Mouse (Mus musculus) forebrain, embryonic 16.5 days (tissue): ENCODE data around the gene Fgd1. TPM values are rescaled to one million over a fixed set of nuclear protein-coding genes. Genes with fewer than 3 reads are reported as not detected.

Source experiments
- ATAC-seq: fragments of 200-750 bp; cut with Nextera tagmentation; 2 replicates; pipeline ENCODE4 v1.8.0; 2017; ENCODE audit warnings: mild to moderate bottlenecking, moderate library complexity
- H3K27ac ChIP-seq: fragments of 300-500 bp; sonication (generic); 2 replicates; pipeline ENCODE4 v1.5.1; 2014; ENCODE audit warnings: low read length, control low read depth
- H3K27me3 ChIP-seq: fragments of 300-500 bp; sonication (generic); replicated peaks from 2 replicates; pipeline ENCODE4 v1.6.1; 2014; ENCODE audit warnings: low read length; ENCODE audit not compliant: control insufficient read depth, insufficient read depth
- H3K36me3 ChIP-seq: fragments of 300-500 bp; sonication (generic); 2 replicates; pipeline ENCODE4 v1.6.1; 2014; ENCODE audit not compliant: control insufficient read depth, insufficient read depth
- H3K4me1 ChIP-seq: fragments of 300-500 bp; sonication (generic); replicated peaks from 2 replicates; pipeline ENCODE4 v1.6.1; 2014; ENCODE audit warnings: low read length; ENCODE audit not compliant: control insufficient read depth, insufficient read depth
- H3K4me2 ChIP-seq: fragments of 300-500 bp; sonication (generic); 2 replicates; pipeline ENCODE4 v1.6.1; 2014; ENCODE audit warnings: mild to moderate bottlenecking, low read length, control low read depth
- H3K4me3 ChIP-seq: fragments of 300-500 bp; sonication (generic); replicated peaks from 2 replicates; pipeline ENCODE4 v1.5.1; 2014; ENCODE audit warnings: mild to moderate bottlenecking, low read length, control low read depth
- H3K9ac ChIP-seq: fragments of 300-500 bp; sonication (generic); replicated peaks from 2 replicates; pipeline ENCODE4 v1.6.1; 2014; ENCODE audit warnings: low read depth, low read length, control low read depth
- H3K9me3 ChIP-seq: fragments of 300-500 bp; sonication (generic); 2 replicates; pipeline ENCODE4 v1.6.1; 2016; ENCODE audit warnings: low read length; ENCODE audit not compliant: control insufficient read depth
- WGBS: fragments of 180-500 bp; shearing (Covaris S2); extraction: QIAGEN DNeasy Blood & Tissue Kit; methylation state at CpG from one replicate; pipeline ENCODE4 v1.1.7; 2014; 5-methylcytosine and 5-hydroxymethylcytosine counted together
- polyA plus RNA-seq: library from polyadenylated mRNA; unstranded; fragments of >200 nt; fragmentation: Nextera tagmentation; extraction: Ambion mirVana; gene quantifications from 2 replicates; pipeline ENCODE4 v1.2.1, GENCODE M21; 2015

Gene Fgd1
- polyA plus RNA-seq, 1 experiment from 2014 or later: 10.9 TPM

- Histone ChIP-seq H3K36me3 (no peaks in the 10 kb centered on the region), H3K4me3 (no peak overlapping the region), H3K27me3 (no peaks in the 10 kb centered on the region), H3K4me1 (no peaks in the 10 kb centered on the region), H3K9me3 (no peaks in the 10 kb centered on the region), H3K27ac (no peak overlapping the region), H3K9ac (no peak overlapping the region), H3K4me2 (no peak overlapping the region)
- 69% methylated on average over 3 of the region's 3 CpGs for WGBS
- no peak for ATAC-seq
Observed at GRCm38 (mm10) chrX:151130493-151130892, 84.5 kb downstream of the Fgd1 start.

- no peak for ATAC-seq
- H3K4me1 ChIP-seq: no peaks in the 10 kb centered on the region
- no peak overlapping the region for H3K4me3 ChIP-seq
- no peak overlapping the region for H3K9ac ChIP-seq
- 31% methylated on average over 10 of the region's 10 CpGs for WGBS
- no peak overlapping the region for H3K27ac ChIP-seq
- H3K27me3 ChIP-seq: no peaks in the 10 kb centered on the region
- H3K4me2 ChIP-seq: no peak overlapping the region
- H3K36me3 ChIP-seq: no peaks in the 10 kb centered on the region
- no peaks in the 10 kb centered on the region for H3K9me3 ChIP-seq
Observed at GRCm38 (mm10) chrX:151132785-151133184, 86.8 kb downstream of the Fgd1 start.

Other genes with a start within 250 kb of the Fgd1 start
- gene Maged2, start 231.8 kb upstream of the Fgd1 start, polyA plus RNA-seq: 317 and 321 TPM in 2 replicates
- gene Gnl3l, start 28.8 kb upstream of the Fgd1 start, polyA plus RNA-seq: 60.3 and 66.9 TPM in 2 replicates
- 36.0 and 38.3 TPM in 2 replicates for gene Tsr2, start 50.4 kb downstream of the Fgd1 start, polyA plus RNA-seq
- gene Wnk3, start 151.9 kb downstream of the Fgd1 start, polyA plus RNA-seq: 13.8 and 17.0 TPM in 2 replicates